Comparison of ENCODE assay signal across 21 mouse cellular contexts in genomic region chr3:55714260-55714659, GRCm38 (mm10).
DNase-seq lines count a peak whose midpoint lies in the region; ATAC-seq and TF ChIP-seq lines count a peak whose summit lies in the region.
"Had no signal": no experiment of that assay in that cellular context is flagged by ENCODE, and none has a peak within 500 bp of the region (broad histone marks: within the 10 kb centered on the region; RNA-seq: fewer than 3 reads in every experiment).

No protein-coding gene starts in this region.

- ATAC-seq in hindbrain, embryonic 15.5 days (ENCODE audit: low FRiP score, low read depth): 0 out of 2 replicates have a peak, but pooled peaks have one; percentile 49
- no peak; the same call in 1 of the 2 replicates for ATAC-seq in hindbrain, embryonic 13.5 days (ENCODE audit: low FRiP score)
- no peak for ATAC-seq in midbrain, postnatal 0 days (ENCODE audit: low FRiP score)
- ATAC-seq in midbrain, embryonic 13.5 days: no peak
- peak; percentile 74 for ATAC-seq in forebrain, embryonic 15.5 days (replicated peaks)
- ATAC-seq in neural tube, embryonic 15.5 days (ENCODE audit: low FRiP score): peak; percentile 63
- ATAC-seq: activated CD4-positive, CD25-positive, alpha-beta regulatory T cell, adult 4 months; liver, postnatal 0 days; lung, postnatal 0 days had no signal

- WGBS in hindbrain, embryonic 15.5 days: 67% methylated on average over 6 of the region's 6 CpGs
- WGBS in hindbrain, embryonic 13.5 days: 68% methylated on average over 6 of the region's 6 CpGs
- 65% methylated on average over 6 of the region's 6 CpGs for WGBS in midbrain, postnatal 0 days
- WGBS in midbrain, embryonic 13.5 days: 74% methylated on average over 6 of the region's 6 CpGs
- WGBS in forebrain, embryonic 15.5 days: 33% methylated on average over 6 of the region's 6 CpGs
- WGBS in neural tube, embryonic 15.5 days: 54% methylated on average over 6 of the region's 6 CpGs

- H3K4me2 ChIP-seq in hindbrain, embryonic 15.5 days: no peak overlapping the region
- H3K4me2 ChIP-seq in hindbrain, embryonic 13.5 days: no peak overlapping the region
- H3K4me2 ChIP-seq in midbrain, postnatal 0 days (ENCODE audit: low read depth, low read length, poor library complexity, severe bottlenecking): no peak overlapping the region
- H3K4me2 ChIP-seq in midbrain, embryonic 13.5 days (replicated peaks): no peak overlapping the region
- no peak overlapping the region for H3K4me2 ChIP-seq in forebrain, embryonic 15.5 days (replicated peaks)
- no peak overlapping the region for H3K4me2 ChIP-seq in neural tube, embryonic 15.5 days
- H3K4me2 ChIP-seq: limb, embryonic 12.5 days; liver, embryonic 11.5 days had no signal

- H3K4me1 ChIP-seq in hindbrain, embryonic 15.5 days (replicated peaks): 0 out of 2 replicates have a peak, but pooled peaks cover 2% of the 10 kb centered on the region
- peaks cover 7% of the 10 kb centered on the region; the same call in 1 of the 2 replicates for H3K4me1 ChIP-seq in hindbrain, embryonic 13.5 days (replicated peaks)
- H3K4me1 ChIP-seq in midbrain, postnatal 0 days (ENCODE audit: insufficient read depth, low read length): no peaks in the 10 kb centered on the region
- H3K4me1 ChIP-seq in midbrain, embryonic 13.5 days (replicated peaks): peaks cover 6% of the 10 kb centered on the region
- H3K4me1 ChIP-seq in forebrain, embryonic 15.5 days: peaks cover 10% of the 10 kb centered on the region; the same call in 1 of the 2 replicates
- no peaks in the 10 kb centered on the region for H3K4me1 ChIP-seq in neural tube, embryonic 15.5 days
- H3K4me1 ChIP-seq: limb, embryonic 12.5 days had no signal

- no peaks in the 10 kb centered on the region for H3K9me3 ChIP-seq in hindbrain, embryonic 15.5 days
- H3K9me3 ChIP-seq in hindbrain, embryonic 13.5 days: no peaks in the 10 kb centered on the region
- no peaks in the 10 kb centered on the region for H3K9me3 ChIP-seq in midbrain, postnatal 0 days (ENCODE audit: low read length)
- no peaks in the 10 kb centered on the region for H3K9me3 ChIP-seq in midbrain, embryonic 13.5 days
- H3K9me3 ChIP-seq in forebrain, embryonic 15.5 days: no peaks in the 10 kb centered on the region
- no peaks in the 10 kb centered on the region for H3K9me3 ChIP-seq in neural tube, embryonic 15.5 days (replicated peaks)
- H3K9me3 ChIP-seq: limb, embryonic 12.5 days had no signal

- no peak overlapping the region for H3K4me3 ChIP-seq in hindbrain, embryonic 15.5 days
- no peak overlapping the region for H3K4me3 ChIP-seq in hindbrain, embryonic 13.5 days
- no peak overlapping the region for H3K4me3 ChIP-seq in midbrain, postnatal 0 days (ENCODE audit: low read depth, low read length)
- no peak overlapping the region for H3K4me3 ChIP-seq in midbrain, embryonic 13.5 days (replicated peaks)
- H3K4me3 ChIP-seq in forebrain, embryonic 15.5 days: no peak overlapping the region
- H3K4me3 ChIP-seq in neural tube, embryonic 15.5 days (replicated peaks): no peak overlapping the region
- H3K4me3 ChIP-seq: limb, embryonic 12.5 days; myocyte had no signal

- peak; percentile 24 for DNase-seq in midbrain, postnatal 0 days (ENCODE audit: low spot score)
- no peak for DNase-seq in spleen, postnatal 10 days (ENCODE audit: low spot score in 2 of 2)
- DNase-seq: adrenal gland, adult 8-10 months; cerebellum, adult 9-10 months; gastrocnemius, postnatal 36 days; kidney, adult 2 months; layer of hippocampus, adult 9-11 months; liver, postnatal 0 days had no signal

- no peaks in the 10 kb centered on the region for H3K27me3 ChIP-seq in hindbrain, embryonic 15.5 days
- no peaks in the 10 kb centered on the region for H3K27me3 ChIP-seq in hindbrain, embryonic 13.5 days
- no peaks in the 10 kb centered on the region for H3K27me3 ChIP-seq in midbrain, postnatal 0 days (ENCODE audit: insufficient read depth, low read length)
- H3K27me3 ChIP-seq in midbrain, embryonic 13.5 days: no peaks in the 10 kb centered on the region
- H3K27me3 ChIP-seq in forebrain, embryonic 15.5 days: no peaks in the 10 kb centered on the region
- no peaks in the 10 kb centered on the region for H3K27me3 ChIP-seq in neural tube, embryonic 15.5 days (replicated peaks)
- H3K27me3 ChIP-seq: limb, embryonic 12.5 days had no signal

- peak overlapping the region; percentile 45; the same call in 1 of the 2 replicates for H3K27ac ChIP-seq in hindbrain, embryonic 15.5 days (replicated peaks)
- H3K27ac ChIP-seq in hindbrain, embryonic 13.5 days: no peak overlapping the region
- H3K27ac ChIP-seq in midbrain, postnatal 0 days (ENCODE audit: low read depth, low read length): no peak overlapping the region
- H3K27ac ChIP-seq in midbrain, embryonic 13.5 days: no peak overlapping the region
- H3K27ac ChIP-seq in forebrain, embryonic 15.5 days (replicated peaks): peak overlapping the region; percentile 34; the same call in 1 of the 2 replicates
- H3K27ac ChIP-seq in neural tube, embryonic 15.5 days (replicated peaks): peak overlapping the region; percentile 52; the same call in 1 of the 2 replicates
- H3K27ac ChIP-seq: kidney, postnatal 0 days; limb, embryonic 12.5 days; macrophage; stomach, postnatal 0 days had no signal

- no peak overlapping the region for H3K9ac ChIP-seq in hindbrain, embryonic 15.5 days
- H3K9ac ChIP-seq in hindbrain, embryonic 13.5 days: no peak overlapping the region
- H3K9ac ChIP-seq in midbrain, postnatal 0 days (replicated peaks; ENCODE audit: low read length, poor library complexity, severe bottlenecking): no peak overlapping the region
- H3K9ac ChIP-seq in midbrain, embryonic 13.5 days (replicated peaks): no peak overlapping the region
- no peak overlapping the region for H3K9ac ChIP-seq in forebrain, embryonic 15.5 days (replicated peaks)
- H3K9ac ChIP-seq in neural tube, embryonic 15.5 days (replicated peaks): no peak overlapping the region
- H3K9ac ChIP-seq: limb, embryonic 12.5 days; liver, postnatal 0 days had no signal

- no peak for TF ChIP-seq CTCF in midbrain, postnatal 0 days (IDR thresholded peaks at IDR 0.05)

- peaks cover 15% of the 10 kb centered on the region for H3K36me3 ChIP-seq in hindbrain, embryonic 15.5 days
- H3K36me3 ChIP-seq in hindbrain, embryonic 13.5 days: peaks cover 26% of the 10 kb centered on the region
- peaks cover 14% of the 10 kb centered on the region; the same call in 1 of the 2 replicates for H3K36me3 ChIP-seq in midbrain, postnatal 0 days (ENCODE audit: insufficient read depth, low read length)
- peaks cover 17% of the 10 kb centered on the region for H3K36me3 ChIP-seq in midbrain, embryonic 13.5 days
- peaks cover 11% of the 10 kb centered on the region for H3K36me3 ChIP-seq in forebrain, embryonic 15.5 days
- H3K36me3 ChIP-seq in neural tube, embryonic 15.5 days: peaks cover 13% of the 10 kb centered on the region

Comparison
In these comparisons a context has a peak if more than half of its experiments do, and no peak if none do; other contexts are left out.
1. ATAC-seq: peak in hindbrain, embryonic 15.5 days (single experiment), forebrain, embryonic 15.5 days (single experiment) and neural tube, embryonic 15.5 days (single experiment); none in hindbrain, embryonic 13.5 days (single experiment), midbrain, postnatal 0 days (single experiment) and midbrain, embryonic 13.5 days (single experiment).
2. H3K27ac ChIP-seq: peak in hindbrain, embryonic 15.5 days (single experiment), forebrain, embryonic 15.5 days (single experiment) and neural tube, embryonic 15.5 days (single experiment); none in hindbrain, embryonic 13.5 days (single experiment), midbrain, postnatal 0 days (single experiment) and midbrain, embryonic 13.5 days (single experiment).